ENCODE assay signal across 17 mouse cellular contexts in the genomic region with DNA sequence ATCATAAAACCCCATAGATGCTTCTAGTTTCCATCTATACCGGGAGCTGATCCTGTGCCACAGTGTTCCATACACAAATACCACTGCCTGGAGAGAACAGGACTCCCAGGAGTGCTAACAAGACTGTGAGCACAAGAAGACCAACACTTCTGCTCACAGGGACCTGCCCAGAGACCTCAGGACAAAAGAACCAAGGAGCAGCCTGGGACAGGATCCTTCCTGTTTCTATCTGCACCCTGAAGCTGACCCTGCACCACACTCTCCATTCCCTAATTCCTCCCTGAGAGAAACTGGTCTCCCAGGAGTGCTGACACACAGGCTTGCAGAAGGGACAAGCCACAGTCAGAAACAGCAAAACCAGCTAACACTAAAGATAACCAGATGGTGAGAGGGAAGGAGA. TPM values are rescaled to one million over a fixed set of nuclear protein-coding genes. Genes with fewer than 3 reads are reported as not detected.
DNase-seq lines count a peak whose midpoint lies in the region.
"Had no signal": no experiment of that assay in that cellular context is flagged by ENCODE, and none has a peak within 500 bp of the region (broad histone marks: within the 10 kb centered on the region; RNA-seq: fewer than 3 reads in every experiment).

No protein-coding gene starts in this region.

- H3K27ac ChIP-seq in heart, embryonic 10.5 days, result no peak overlapping the region

- WGBS in heart, embryonic 10.5 days, result 82% methylated on average over 1 of the region's 1 CpGs

- no peaks in the 10 kb centered on the region for H3K9me3 ChIP-seq in heart, embryonic 10.5 days
- H3K9me3 ChIP-seq: G1E had no signal

- no peaks in the 10 kb centered on the region for H3K27me3 ChIP-seq in heart, embryonic 10.5 days (ENCODE audit: insufficient read depth, poor library complexity, severe bottlenecking)

- no peaks in the 10 kb centered on the region for H3K4me1 ChIP-seq in heart, embryonic 10.5 days

- intact Hi-C loops in heart, postnatal 36 days (cut with DNase I), result no loop called here

- H3K4me3 ChIP-seq in heart, embryonic 10.5 days, result no peak overlapping the region

- H3K36me3 ChIP-seq in heart, embryonic 10.5 days, result no peaks in the 10 kb centered on the region
- H3K36me3 ChIP-seq: G1E had no signal

- peak; percentile 54 for DNase-seq in heart, adult 11 months
- DNase-seq in heart, postnatal 36 days, result no peak
- peak; percentile 54 for DNase-seq in heart, embryonic 10.5 days (ENCODE audit: low spot score)
- DNase-seq in heart, adult 8-10 months (ENCODE audit: low spot score), result no peak
- DNase-seq: adrenal gland, adult 2 months; adrenal gland, adult 8-10 months; adrenal gland, postnatal 10 days; adrenal gland, postnatal 14 days; adrenal gland, postnatal 25 days; adrenal gland, postnatal 36 days; B cell, adult 2 months; cerebellum, adult 11 months; cerebellum, adult 11-12 months; cerebellum, adult 18-20 months had no signal

RNA-seq across cellular contexts. Expression of a gene that starts 21.8 kb away (rescaled TPM):
- total RNA-seq in heart, postnatal 36 days (2021), result under 1 TPM; 0.65 to 0.97 TPM
- polyA plus RNA-seq in heart, embryonic 10.5 days (2016; fragmentation: Nextera tagmentation; extraction: Ambion mirVana), result 0.08 and 0.17 TPM in 2 replicates
- under 1 TPM; 0.46 to 0.98 (median 0.67) TPM for total RNA-seq in heart, adult 8-10 months (2022)
- total RNA-seq: MEL had no signal
- polyA plus RNA-seq: C2C12, G1E had no signal

Comparison
In these comparisons a context has a peak if more than half of its experiments do, and no peak if none do; other contexts are left out.
1. DNase-seq: peak in heart, adult 11 months (single experiment) and heart, embryonic 10.5 days (single experiment); none in heart, postnatal 36 days (0 of 2) and heart, adult 8-10 months (single experiment).